Mouse (Mus musculus): ENCODE data around the gene Ifna13.

The Ifna13 gene

DNA sequence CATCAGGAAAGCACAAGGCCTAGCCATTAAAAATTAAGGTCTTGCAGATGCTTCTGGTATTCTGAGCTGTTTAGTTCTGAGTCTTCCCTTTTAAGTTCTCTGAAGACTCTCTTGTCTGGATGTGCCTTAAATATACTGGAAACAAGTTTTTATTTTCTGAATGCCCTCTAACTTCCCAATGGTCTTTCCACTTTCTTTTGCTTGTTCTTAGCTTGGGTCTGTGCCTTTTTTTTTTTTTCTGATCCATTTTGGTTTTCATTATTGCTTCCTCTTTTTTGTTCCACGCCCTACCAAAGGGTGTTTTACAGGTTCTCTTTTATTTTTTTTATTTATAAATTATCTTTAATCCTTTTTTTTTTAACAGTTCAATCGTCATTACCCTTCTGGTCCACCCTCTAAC is at the start of gene Ifna13:
TSS of gene Ifna13 (minus strand) at position 101 of the 400 bp plus-strand sequence.
- DNase-seq: no peak

GRCm38 (mm10) chr4:88693392-88693791 is 49.1 kb upstream of the Ifna13 start:
- DNase-seq: no peak

DNA sequence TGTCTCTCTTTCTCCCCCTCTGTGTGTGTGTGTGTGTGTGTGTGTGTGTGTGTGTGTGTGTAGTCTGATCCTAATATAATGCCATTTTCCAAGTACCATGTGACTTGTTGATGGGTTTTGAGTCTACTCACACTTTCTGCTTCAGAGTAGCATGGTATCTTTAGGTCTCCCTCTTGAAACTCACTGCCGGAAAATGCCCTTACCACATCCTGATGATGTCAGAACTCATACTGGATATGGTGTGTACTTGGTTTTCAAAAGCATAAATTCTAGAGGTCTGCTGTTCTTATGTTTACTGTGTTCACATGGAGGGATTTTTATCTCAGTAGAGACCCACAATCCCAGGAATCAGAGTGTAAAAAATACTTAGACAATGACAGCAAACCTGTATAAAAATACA is 48.3 kb upstream of the Ifna13 start:
- no peak for DNase-seq

DNA sequence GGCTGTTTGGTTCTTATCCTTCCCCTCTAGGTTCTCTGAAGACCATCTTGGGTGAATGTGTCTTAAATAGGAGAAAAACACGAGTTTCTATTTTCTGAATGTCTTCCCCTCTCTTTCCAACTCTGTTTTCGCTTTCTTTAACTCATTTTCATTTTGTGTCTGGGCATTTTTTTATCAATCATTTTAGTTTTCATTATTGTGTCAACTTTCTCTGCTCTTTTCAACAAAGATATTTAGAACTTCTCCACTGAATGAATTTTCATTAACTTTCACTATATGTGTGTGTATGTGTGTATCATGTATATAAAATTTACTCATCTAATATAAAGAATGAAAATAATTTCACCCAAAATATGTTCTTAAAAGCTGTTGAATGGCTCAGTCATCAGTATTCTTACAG is 47.0 kb upstream of the Ifna13 start, which contains the start of gene Ifnab:
TSS of gene Ifnab (minus strand) at position 101 of the 400 bp plus-strand sequence.
- no peak for DNase-seq

GRCm38 (mm10) chr4:88683812-88684211 is 39.6 kb upstream of the Ifna13 start, which contains the start of gene Ifna2:
TSS of gene Ifna2 (minus strand) at chr4:88683912.
- DNase-seq: no peak

DNA sequence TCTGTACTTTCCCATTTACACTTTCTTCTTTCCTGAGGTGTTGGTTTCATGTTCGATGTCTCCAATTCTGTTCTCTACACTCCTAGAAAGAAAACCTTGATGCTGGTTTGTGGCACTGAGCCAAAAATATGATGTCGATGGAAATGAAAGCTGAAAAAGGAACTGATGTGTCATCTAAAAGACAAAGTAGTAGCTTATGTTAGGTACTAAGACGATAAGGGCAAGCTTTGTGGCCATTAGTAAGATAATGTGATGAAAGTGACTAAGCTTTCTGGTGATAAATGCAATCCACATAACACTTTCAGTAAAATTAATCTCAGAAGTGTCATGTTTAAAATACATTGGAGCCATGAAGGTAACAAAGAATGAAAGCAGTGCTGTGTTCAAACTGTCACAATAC is 37.1 kb upstream of the Ifna13 start:
- DNase-seq: no peak

DNA sequence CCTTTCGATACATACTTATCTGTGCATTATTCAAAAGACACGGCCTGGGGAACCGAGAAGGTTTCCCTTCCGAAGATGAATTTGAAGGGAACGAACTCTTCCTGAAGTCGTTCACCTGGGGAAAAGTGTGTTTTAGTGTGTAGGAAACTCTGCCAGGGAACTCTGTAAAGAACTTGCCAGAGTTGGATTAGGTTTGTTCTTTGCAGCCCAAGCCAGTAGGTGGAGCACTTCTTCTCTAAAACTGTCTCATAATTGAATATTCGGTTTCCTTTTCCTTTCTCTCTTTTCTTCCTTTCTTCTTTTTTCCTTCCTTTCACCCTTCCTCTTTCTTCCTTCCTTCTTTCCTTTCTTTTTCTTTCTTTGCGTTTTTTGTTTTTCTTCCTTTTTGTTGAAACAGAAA is 36.1 kb upstream of the Ifna13 start:
- DNase-seq: no peak

GRCm38 (mm10) chr4:88676824-88677223 is 32.6 kb upstream of the Ifna13 start, which contains the start of gene Ifna16:
TSS of gene Ifna16 (minus strand) at chr4:88676924.
- no peak for DNase-seq

DNA sequence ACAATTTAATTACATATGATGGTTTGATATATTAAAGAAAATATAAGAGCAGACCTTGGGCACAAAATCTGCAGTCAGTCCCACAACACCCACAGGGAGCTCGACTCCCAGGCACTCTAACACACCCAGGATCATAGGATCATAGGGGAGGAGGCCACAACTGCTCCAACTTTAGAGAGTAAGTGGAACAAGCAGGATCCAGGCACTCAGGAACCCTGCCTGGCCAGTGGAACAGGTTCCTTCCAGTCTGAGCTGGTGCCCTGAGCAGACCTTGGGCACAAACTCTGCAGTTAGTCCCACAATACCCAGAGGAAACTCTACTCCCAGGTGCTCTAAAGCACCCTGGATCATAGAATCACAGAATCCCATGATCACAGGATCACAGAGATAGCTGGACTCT is 11.2 kb upstream of the Ifna13 start:
- no peak for DNase-seq

- no peak for DNase-seq
These were observed 9.4 kb upstream of the Ifna13 start for GRCm38 (mm10) chr4:88653644-88654043.

GRCm38 (mm10) chr4:88642526-88642925 is 1.7 kb downstream of the Ifna13 start:
- no peak for DNase-seq

GRCm38 (mm10) chr4:88641077-88641831 is 3.0 kb downstream of the Ifna13 start:
- DNase-seq: peak; percentile 60 to 68

DNA sequence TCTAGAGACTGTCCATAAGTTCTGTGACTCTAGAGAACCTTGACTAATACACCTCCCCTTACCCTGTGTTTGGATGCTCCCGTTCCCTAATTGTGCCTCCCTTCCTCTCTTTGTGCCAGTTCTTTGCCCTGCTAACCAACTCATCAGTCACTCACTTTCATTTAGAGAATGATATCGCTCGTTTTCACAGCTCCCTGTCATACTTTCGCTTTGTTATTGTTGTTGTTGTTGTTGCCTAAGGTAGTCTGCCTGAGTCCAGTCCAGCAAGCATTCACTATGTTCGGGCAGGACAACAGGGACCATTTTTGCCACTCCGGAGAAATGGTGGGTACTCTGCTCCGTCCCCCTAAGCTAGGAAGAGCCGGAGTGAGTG is 3.6 kb downstream of the Ifna13 start:
- no peak for DNase-seq

GRCm38 (mm10) chr4:88634311-88634710 is 9.9 kb downstream of the Ifna13 start, which contains the start of gene C87499:
TSS of gene C87499 (minus strand) at chr4:88634411.
- no peak for DNase-seq

GRCm38 (mm10) chr4:88603276-88603675 is 41.0 kb downstream of the Ifna13 start, which contains the start of gene Ifna12:
TSS of gene Ifna12 (minus strand) at chr4:88603376.
- no peak for DNase-seq

All from thymus, adult 18-20 months (tissue).